Mouse (Mus musculus) liver, embryonic 16.5 days (tissue): ENCODE results near the gene Epha6. TPM values are rescaled to one million over a fixed set of nuclear protein-coding genes. Genes with fewer than 3 reads are reported as not detected.

ENCODE experiments used
- ATAC-seq: fragments of 200-750 bp; cut with Nextera tagmentation; 2 replicates; pipeline ENCODE4 v1.8.0; 2017; ENCODE audit warnings: low read depth, mild to moderate bottlenecking, moderate number of reproducible peaks, moderate library complexity
- H3K27ac ChIP-seq: fragments of 300-500 bp; sonication (generic); 2 replicates; pipeline ENCODE4 v1.5.1; 2014; ENCODE audit warnings: mild to moderate bottlenecking, low read length
- H3K27me3 ChIP-seq: fragments of 300-500 bp; sonication (generic); 2 replicates; pipeline ENCODE4 v1.6.1; 2014; ENCODE audit warnings: low read depth, low read length, mixed read lengths; ENCODE audit not compliant: control insufficient read depth, insufficient read depth
- H3K36me3 ChIP-seq: fragments of 300-500 bp; sonication (generic); 2 replicates; pipeline ENCODE4 v1.6.1; 2014; ENCODE audit warnings: mild to moderate bottlenecking; ENCODE audit not compliant: control insufficient read depth, insufficient read depth
- H3K4me1 ChIP-seq: fragments of 300-500 bp; sonication (generic); 2 replicates; pipeline ENCODE4 v1.6.1; 2014; ENCODE audit warnings: low read depth, low read length, mixed read lengths; ENCODE audit not compliant: control insufficient read depth
- H3K4me2 ChIP-seq: fragments of 300-500 bp; sonication (generic); 2 replicates; pipeline ENCODE4 v1.6.1; 2014; ENCODE audit warnings: low read depth, low read length, mixed read lengths
- H3K4me3 ChIP-seq: fragments of 300-500 bp; sonication (generic); 2 replicates; pipeline ENCODE4 v1.5.1; 2014; ENCODE audit warnings: low read depth, mild to moderate bottlenecking, low read length
- H3K9ac ChIP-seq: fragments of 300-500 bp; sonication (generic); 2 replicates; pipeline ENCODE4 v1.6.1; 2014; ENCODE audit warnings: low read depth, low read length
- H3K9me3 ChIP-seq: fragments of 300-500 bp; sonication (generic); replicated peaks from 2 replicates; pipeline ENCODE4 v1.6.1; 2016; ENCODE audit warnings: low read length; ENCODE audit not compliant: control insufficient read depth
- WGBS: fragments of 180-500 bp; shearing (Covaris S2); extraction: QIAGEN DNeasy Blood & Tissue Kit; methylation state at CpG from one replicate; pipeline ENCODE4 v1.1.7; 2014; ENCODE audit not compliant: insufficient replicate concordance; 5-methylcytosine and 5-hydroxymethylcytosine counted together
- microRNA-seq: library from miRNA; unstranded; fragments of <30 nt; microRNA quantifications from one replicate; pipeline ENCODE4, GENCODE M21; 2016
- polyA plus RNA-seq: library from polyadenylated mRNA; unstranded; fragments of >200 nt; fragmentation: Nextera tagmentation; extraction: Ambion mirVana; gene quantifications from 2 replicates; pipeline ENCODE4 v1.2.1, GENCODE M21; 2015

Epha6 gene
- polyA plus RNA-seq, 1 experiment from 2014 or later = not detected

DNA sequence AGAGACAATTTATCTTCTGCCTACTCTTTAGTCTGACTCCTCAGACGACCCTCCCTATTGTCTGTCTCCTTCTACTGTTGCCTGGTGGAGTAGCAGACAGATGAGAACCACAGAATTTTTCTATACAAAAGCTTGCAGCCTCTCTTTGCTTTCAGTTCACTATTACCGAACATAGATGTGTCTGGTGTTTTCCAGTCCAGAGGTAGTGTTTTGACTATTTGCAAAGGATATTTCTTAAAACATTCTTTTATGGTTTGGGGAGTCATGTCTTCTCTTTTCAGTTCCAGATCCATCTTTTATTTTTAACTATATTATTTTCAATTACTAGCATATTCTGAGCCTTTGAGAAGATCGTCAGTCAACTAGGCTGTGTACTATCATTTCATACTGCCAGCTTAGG lies 989.7 kb downstream of the Epha6 start:
- H3K9me3 ChIP-seq = no peaks in the 10 kb centered on the region
- no peak overlapping the region for H3K27ac ChIP-seq
- H3K36me3 ChIP-seq = no peaks in the 10 kb centered on the region
- H3K4me1 ChIP-seq = no peaks in the 10 kb centered on the region
- H3K27me3 ChIP-seq = no peaks in the 10 kb centered on the region
- no peak overlapping the region for H3K4me2 ChIP-seq
- no peak overlapping the region for H3K9ac ChIP-seq
- WGBS = 41% methylated on average over 3 of the region's 3 CpGs
- no peak for ATAC-seq
- H3K4me3 ChIP-seq = no peak overlapping the region

DNA sequence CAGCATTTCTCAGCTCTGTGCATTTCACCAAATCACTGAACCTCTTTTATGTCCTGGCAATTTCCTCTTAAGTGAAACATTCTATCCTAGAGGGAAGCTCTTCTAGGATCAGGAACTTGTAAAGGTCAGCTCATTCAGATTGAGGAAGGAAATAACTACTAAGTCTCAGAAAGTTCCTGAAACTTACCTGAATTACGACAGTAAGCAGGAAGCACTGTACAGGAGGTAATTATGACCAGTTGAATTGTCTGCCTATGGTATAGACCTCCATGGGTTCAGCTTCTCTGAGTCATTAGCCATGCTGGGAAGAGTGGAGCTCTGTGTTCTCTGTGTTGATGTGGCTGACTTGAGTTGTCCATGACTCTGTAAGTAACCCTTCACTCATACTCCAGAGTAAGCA lies 994.6 kb downstream of the Epha6 start:
- no peaks in the 10 kb centered on the region for H3K9me3 ChIP-seq
- no peak overlapping the region for H3K9ac ChIP-seq
- no peaks in the 10 kb centered on the region for H3K4me1 ChIP-seq
- H3K4me3 ChIP-seq = no peak overlapping the region
- no peak for ATAC-seq
- no peak overlapping the region for H3K27ac ChIP-seq
- no peaks in the 10 kb centered on the region for H3K27me3 ChIP-seq
- no peaks in the 10 kb centered on the region for H3K36me3 ChIP-seq
- 41% methylated on average over 1 of the region's 1 CpGs for WGBS
- no peak overlapping the region for H3K4me2 ChIP-seq

DNA sequence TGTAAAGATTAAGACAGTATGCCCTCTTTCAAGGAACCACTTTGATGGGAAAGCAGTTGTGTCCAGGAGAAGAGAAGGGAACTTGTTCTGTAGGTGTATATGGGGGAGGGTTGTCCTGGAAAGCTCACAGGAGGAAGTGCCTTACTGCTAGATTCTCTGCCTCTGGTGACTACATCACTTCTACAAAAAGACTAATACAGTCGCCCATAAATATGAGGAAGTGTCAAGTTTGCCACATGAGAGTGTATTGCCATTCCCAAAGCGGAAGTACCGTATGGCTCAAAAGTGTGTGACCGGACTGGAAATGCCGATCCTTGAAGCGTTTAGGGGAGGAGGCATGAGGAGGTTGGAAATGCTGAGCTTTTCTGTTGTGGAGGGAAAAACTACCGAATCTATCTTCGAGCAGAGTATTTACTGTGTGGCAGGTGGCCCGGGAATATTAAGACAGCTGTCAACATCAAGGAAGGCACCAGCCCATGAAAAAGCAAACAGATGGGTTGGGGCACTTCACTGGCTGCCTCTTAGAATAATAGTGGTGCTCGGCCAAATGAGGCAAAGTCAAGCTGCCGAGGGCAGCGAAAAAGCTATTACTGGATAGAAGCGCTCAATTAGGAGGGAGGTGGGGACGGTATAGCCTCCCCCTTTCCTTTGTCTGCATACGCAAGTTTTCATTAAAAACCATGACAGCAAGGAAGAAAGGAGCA lies 1001.1 kb downstream of the Epha6 start:
- no peaks in the 10 kb centered on the region; the same call in 1 of the 2 replicates for H3K4me1 ChIP-seq
- 41% methylated on average over 15 of the region's 15 CpGs for WGBS
- ATAC-seq = no peak

More for the DNA sequence above, 1001.1 kb downstream of the Epha6 start:
- Histone ChIP-seq H3K9me3 (no peaks in the 10 kb centered on the region), H3K4me2 (no peak overlapping the region), H3K9ac (no peak overlapping the region), H3K27ac (no peak overlapping the region), H3K4me3 (no peak overlapping the region), H3K27me3 (peaks cover 21% of the 10 kb centered on the region), H3K36me3 (no peaks in the 10 kb centered on the region)

Small RNA genes within 50 kb of the gene (microRNA-seq; reads per million reads assigned to microRNA genes)
- not detected for gene Gm24755
